Mouse (Mus musculus) CH12.LX (cell line): ENCODE data around the gene Olfr223.

Experiments used
- CHD2 ChIP-seq: IDR thresholded peaks from 2 replicates; pipeline ENCODE4 v1.6.1; 2011; ENCODE audit warnings: low read length, improper control_type of control experiment
- ETS1 ChIP-seq: conservative IDR thresholded peaks from 2 replicates; pipeline ENCODE4 v1.6.1; 2012; ENCODE audit warnings: low read depth, mild to moderate bottlenecking, inconsistent platforms, low read length, improper control_type of control experiment, moderate library complexity
- IRF4 ChIP-seq: IDR thresholded peaks from 2 replicates; pipeline ENCODE4 v1.6.1; 2014; ENCODE audit warnings: low read depth, mild to moderate bottlenecking, inconsistent platforms, low read length, improper control_type of control experiment
- KAT2A ChIP-seq: IDR thresholded peaks from 2 replicates; pipeline ENCODE4 v1.6.1; 2012; ENCODE audit warnings: low read length, improper control_type of control experiment, inconsistent platforms; ENCODE audit not compliant: insufficient replicate concordance
- NRF1 ChIP-seq: IDR thresholded peaks from 2 replicates; pipeline ENCODE4 v1.6.1; 2014; ENCODE audit warnings: low read depth, mild to moderate bottlenecking, inconsistent platforms, low read length, improper control_type of control experiment, moderate library complexity
- POLR2A ChIP-seq: IDR thresholded peaks from 2 replicates; pipeline ENCODE4 v1.6.1; 2011; ENCODE audit warnings: low read depth, mild to moderate bottlenecking, improper control_type of control experiment, low read length
- POLR2AphosphoS2 ChIP-seq: IDR thresholded peaks from 2 replicates; pipeline ENCODE4 v1.6.1; 2011; ENCODE audit warnings: low read depth, low read length, improper control_type of control experiment
- RAD21 ChIP-seq: IDR thresholded peaks from 2 replicates; pipeline ENCODE4 v1.6.1; 2011; ENCODE audit warnings: low read depth, mild to moderate bottlenecking, low read length, improper control_type of control experiment, moderate library complexity
- SMC3 ChIP-seq: IDR thresholded peaks from 2 replicates; pipeline ENCODE4 v1.6.1; 2011; ENCODE audit warnings: low read depth, low read length, improper control_type of control experiment
- ZC3H11A ChIP-seq: IDR thresholded peaks from 2 replicates; pipeline ENCODE4 v1.6.1; 2012; ENCODE audit warnings: low read depth, mild to moderate bottlenecking, inconsistent platforms, low read length, improper control_type of control experiment

GRCm38 (mm10) chr11:59596950-59597349 is 3.9 kb upstream of the Olfr223 start:
- TF ChIP-seq POLR2A (no peak), IRF4 (no peak), NRF1 (no peak), ETS1 (no peak), KAT2A (no peak), POLR2AphosphoS2 (no peak), ZC3H11A (no peak), RAD21 (no peak), CHD2 (no peak), SMC3 (no peak)
